Mouse (Mus musculus) stomach, embryonic 15.5 days (tissue): ENCODE measurements around the gene Trim38. TPM values are rescaled to one million over a fixed set of nuclear protein-coding genes. Genes with fewer than 3 reads are reported as not detected.
"Not testable (repeated sequence)": the region's sequence is repeated elsewhere in the genome, so short reads cannot be mapped to it uniquely, and the experiment has no call there.

Experiments used
- ATAC-seq: fragments of 200-750 bp; cut with Nextera tagmentation; 2 replicates; pipeline ENCODE4 v1.8.0; 2017; ENCODE audit warnings: low read depth, moderate number of reproducible peaks, moderate TSS enrichment; ENCODE audit not compliant: insufficient read depth, low FRiP score
- H3K27ac ChIP-seq: fragments of 300-500 bp; sonication (generic); 2 replicates; pipeline ENCODE4 v1.5.1; 2015; ENCODE audit warnings: mild to moderate bottlenecking, inconsistent platforms
- H3K27me3 ChIP-seq: fragments of 300-500 bp; sonication (generic); replicated peaks from 2 replicates; pipeline ENCODE4 v1.6.1; 2015; ENCODE audit warnings: inconsistent platforms
- H3K36me3 ChIP-seq: fragments of 300-500 bp; sonication (generic); 2 replicates; pipeline ENCODE4 v1.6.1; 2015; ENCODE audit warnings: inconsistent platforms
- H3K4me1 ChIP-seq: fragments of 300-500 bp; sonication (generic); 2 replicates; pipeline ENCODE4 v1.6.1; 2015; ENCODE audit warnings: inconsistent platforms
- H3K4me2 ChIP-seq: fragments of 300-500 bp; sonication (generic); 2 replicates; pipeline ENCODE4 v1.6.1; 2015; ENCODE audit warnings: mild to moderate bottlenecking, inconsistent platforms
- H3K4me3 ChIP-seq: fragments of 300-500 bp; sonication (generic); replicated peaks from 2 replicates; pipeline ENCODE4 v1.5.1; 2015; ENCODE audit warnings: inconsistent platforms
- H3K9ac ChIP-seq: fragments of 300-500 bp; sonication (generic); 2 replicates; pipeline ENCODE4 v1.6.1; 2015; ENCODE audit warnings: inconsistent platforms
- H3K9me3 ChIP-seq: fragments of 300-500 bp; sonication (generic); 2 replicates; pipeline ENCODE4 v1.6.1; 2016; ENCODE audit warnings: inconsistent platforms
- WGBS: fragments of 180-500 bp; shearing (Covaris S2); methylation state at CpG from one replicate; pipeline ENCODE4 v1.1.7; 2015; 5-methylcytosine and 5-hydroxymethylcytosine counted together
- polyA plus RNA-seq: library from polyadenylated mRNA; unstranded; fragments of >200 nt; fragmentation: Nextera tagmentation; extraction: Ambion mirVana; gene quantifications from 2 replicates; pipeline ENCODE4 v1.2.1, GENCODE M21; 2015

Gene Trim38
- 0.06 TPM in 1 of 2 replicates, not detected in the other for polyA plus RNA-seq

DNA sequence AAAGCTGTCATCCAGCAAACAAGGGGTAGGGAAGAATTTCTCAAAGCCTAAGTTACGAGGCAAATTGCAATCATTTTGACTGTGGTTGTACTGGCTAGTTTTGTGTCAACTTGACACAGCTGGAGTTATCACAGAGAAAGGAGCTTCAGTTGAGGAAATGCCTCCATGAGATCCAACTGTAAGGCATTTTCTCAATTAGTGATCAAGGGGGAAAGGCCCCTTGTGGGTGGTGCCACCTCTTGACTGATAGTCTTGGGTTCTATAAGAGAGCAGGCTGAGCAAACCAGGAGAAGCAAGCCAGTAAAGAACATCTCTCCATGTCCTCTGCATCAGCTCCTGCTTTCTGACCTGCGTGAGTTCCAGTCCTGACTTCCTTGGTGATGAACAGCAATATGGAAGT is at the start of gene Trim38:
TSS of gene Trim38 (plus strand) at position 301 of the 400 bp plus-strand sequence.
- not testable (repeated sequence) for H3K9me3 ChIP-seq, H3K36me3 ChIP-seq, H3K4me3 ChIP-seq, H3K4me2 ChIP-seq, H3K27me3 ChIP-seq, H3K27ac ChIP-seq, H3K9ac ChIP-seq, ATAC-seq, H3K4me1 ChIP-seq
- WGBS = 78% methylated on average over 2 of the region's 2 CpGs

- no peak for ATAC-seq
- 71% methylated on average over 4 of the region's 4 CpGs for WGBS
- no peak overlapping the region for H3K27ac ChIP-seq
- no peak overlapping the region for H3K4me3 ChIP-seq
- H3K9ac ChIP-seq = no peak overlapping the region
- H3K9me3 ChIP-seq = no peaks in the 10 kb centered on the region
- H3K4me1 ChIP-seq = no peaks in the 10 kb centered on the region
- no peak overlapping the region for H3K4me2 ChIP-seq
- no peaks in the 10 kb centered on the region for H3K27me3 ChIP-seq
- H3K36me3 ChIP-seq = no peaks in the 10 kb centered on the region
Observed at GRCm38 (mm10) chr13:23724239-23724638, 45.5 kb upstream of the Trim38 start.

- Histone ChIP-seq H3K9me3 (no peaks in the 10 kb centered on the region), H3K4me1 (no peaks in the 10 kb centered on the region), H3K36me3 (no peaks in the 10 kb centered on the region), H3K4me3 (no peak overlapping the region), H3K9ac (no peak overlapping the region), H3K4me2 (no peak overlapping the region), H3K27me3 (no peaks in the 10 kb centered on the region), H3K27ac (no peak overlapping the region)
- ATAC-seq = no peak
- no CpG with 5 or more reads among the region's 1 CpGs for WGBS
Observed at GRCm38 (mm10) chr13:23725213-23725612, 44.5 kb upstream of the Trim38 start.

DNA sequence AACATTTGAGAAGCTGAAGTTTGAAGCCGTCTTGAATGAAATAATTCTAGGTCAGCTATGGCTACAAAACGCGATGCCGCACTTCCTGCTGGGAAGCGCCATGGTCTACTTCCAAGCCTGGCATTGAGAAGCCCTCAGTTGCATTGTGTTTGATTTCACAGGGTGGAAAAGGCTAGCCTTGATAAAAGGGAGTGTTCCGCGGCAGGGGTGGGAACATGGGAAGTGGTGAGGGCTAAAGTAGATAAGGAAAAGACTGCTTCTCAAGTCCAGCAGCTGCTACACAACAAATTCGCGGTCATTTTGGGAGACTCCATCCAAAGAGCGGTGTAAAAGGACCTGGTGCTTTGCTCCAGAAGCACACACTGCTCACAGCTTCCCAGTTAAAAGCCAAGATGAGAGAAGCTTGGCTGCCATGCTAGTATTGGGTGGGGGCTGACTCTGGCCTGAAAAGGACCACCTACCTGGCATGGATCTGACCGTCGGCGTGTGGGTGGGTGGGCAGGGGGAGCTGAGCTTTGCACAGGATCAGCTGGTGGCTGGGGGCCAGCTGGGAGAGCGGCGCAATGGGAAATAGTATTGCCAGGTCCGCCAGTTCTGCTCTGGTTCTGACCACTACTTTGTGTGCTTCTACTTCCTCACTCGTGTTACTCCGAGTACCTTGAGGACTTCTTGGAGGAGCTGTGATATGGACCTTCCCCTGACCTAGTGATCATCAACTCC is 41.1 kb upstream of the Trim38 start:
- no peak overlapping the region for H3K4me3 ChIP-seq
- no peaks in the 10 kb centered on the region for H3K4me1 ChIP-seq
- H3K27ac ChIP-seq = peak overlapping the region; percentile 4; the same call in 1 of the 2 replicates
- 81% methylated on average over 18 of the region's 18 CpGs for WGBS
- H3K9ac ChIP-seq = no peak overlapping the region
- no peaks in the 10 kb centered on the region for H3K27me3 ChIP-seq
- ATAC-seq = no peak
- H3K36me3 ChIP-seq = no peaks in the 10 kb centered on the region
- no peak overlapping the region for H3K4me2 ChIP-seq
- H3K9me3 ChIP-seq = no peaks in the 10 kb centered on the region

- H3K9me3 ChIP-seq = no peaks in the 10 kb centered on the region
- no peaks in the 10 kb centered on the region for H3K4me1 ChIP-seq
- H3K27ac ChIP-seq = peak overlapping the region; percentile 4; the same call in 1 of the 2 replicates
- H3K9ac ChIP-seq = no peak overlapping the region
- no peaks in the 10 kb centered on the region for H3K36me3 ChIP-seq
- no peak overlapping the region for H3K4me3 ChIP-seq
- no peak overlapping the region for H3K4me2 ChIP-seq
- ATAC-seq = no peak
- no peaks in the 10 kb centered on the region for H3K27me3 ChIP-seq
- 89% methylated on average over 9 of the region's 9 CpGs for WGBS
Observed at GRCm38 (mm10) chr13:23729192-23729525, 40.6 kb upstream of the Trim38 start.

DNA sequence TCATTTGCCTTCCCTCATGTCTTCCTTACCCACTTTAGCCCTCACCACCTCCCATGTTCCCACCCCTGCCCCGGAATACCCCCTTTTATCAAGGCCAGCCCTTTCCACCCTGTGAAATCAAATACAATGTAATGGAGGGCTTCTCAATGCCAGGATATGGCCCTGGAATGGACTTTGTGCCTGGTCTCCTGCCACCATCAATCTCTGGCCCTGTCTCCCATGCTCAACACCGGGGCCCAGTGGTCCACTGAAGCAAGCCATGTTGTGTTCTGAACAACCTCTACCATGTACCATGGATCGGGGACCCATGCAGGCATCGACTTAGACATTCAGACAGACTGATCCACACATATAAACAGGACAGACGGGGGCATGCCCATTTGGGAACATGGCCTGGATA is 40.0 kb upstream of the Trim38 start:
- no peak overlapping the region for H3K27ac ChIP-seq
- H3K27me3 ChIP-seq = no peaks in the 10 kb centered on the region
- H3K4me1 ChIP-seq = no peaks in the 10 kb centered on the region
- ATAC-seq = no peak
- WGBS = 90% methylated on average over 5 of the region's 5 CpGs
- no peaks in the 10 kb centered on the region for H3K36me3 ChIP-seq
- H3K4me3 ChIP-seq = no peak overlapping the region
- H3K4me2 ChIP-seq = no peak overlapping the region
- no peak overlapping the region for H3K9ac ChIP-seq
- no peaks in the 10 kb centered on the region for H3K9me3 ChIP-seq

- Histone ChIP-seq H3K9ac (no peak overlapping the region), H3K36me3 (no peaks in the 10 kb centered on the region), H3K27me3 (no peaks in the 10 kb centered on the region), H3K9me3 (no peaks in the 10 kb centered on the region), H3K4me1 (no peaks in the 10 kb centered on the region), H3K4me3 (no peak overlapping the region), H3K4me2 (no peak overlapping the region), H3K27ac (no peak overlapping the region)
- 18% methylated on average over 8 of the region's 8 CpGs for WGBS
- peak; percentile 72 for ATAC-seq
Observed at GRCm38 (mm10) chr13:23730479-23730878, 39.2 kb upstream of the Trim38 start.

- Histone ChIP-seq H3K4me3 (no peak overlapping the region), H3K36me3 (no peaks in the 10 kb centered on the region), H3K9ac (no peak overlapping the region), H3K4me1 (no peaks in the 10 kb centered on the region), H3K27ac (no peak overlapping the region), H3K4me2 (no peak overlapping the region), H3K9me3 (no peaks in the 10 kb centered on the region), H3K27me3 (no peaks in the 10 kb centered on the region)
- 25% methylated on average over 8 of the region's 8 CpGs for WGBS
- no peak for ATAC-seq
Observed at GRCm38 (mm10) chr13:23732156-23732804, 37.4 kb upstream of the Trim38 start.

DNA sequence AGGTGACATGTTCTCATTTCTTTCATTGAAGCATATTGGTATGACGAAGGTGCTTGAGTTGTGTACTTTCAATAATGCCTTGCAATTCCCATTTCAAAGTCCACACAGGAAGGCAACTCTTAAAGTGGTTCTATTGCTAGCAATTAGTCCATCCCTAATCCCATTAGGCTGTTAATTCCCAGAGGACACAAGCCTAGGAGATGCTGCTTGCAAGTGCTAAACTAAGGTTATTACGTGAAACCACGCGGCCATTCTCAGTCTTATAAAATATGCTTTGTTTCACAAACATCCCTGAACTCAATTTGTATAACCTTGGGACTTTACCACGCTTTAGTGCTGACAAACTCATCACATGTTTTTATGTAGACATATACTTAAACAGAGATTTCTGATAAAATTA is 32.6 kb upstream of the Trim38 start:
- no peak for ATAC-seq
- H3K9me3 ChIP-seq = no peaks in the 10 kb centered on the region
- no peak overlapping the region for H3K4me3 ChIP-seq
- H3K4me1 ChIP-seq = no peaks in the 10 kb centered on the region
- no peak overlapping the region for H3K9ac ChIP-seq
- no peak overlapping the region for H3K27ac ChIP-seq
- H3K36me3 ChIP-seq = no peaks in the 10 kb centered on the region
- 88% methylated on average over 5 of the region's 5 CpGs for WGBS
- H3K27me3 ChIP-seq = no peaks in the 10 kb centered on the region
- H3K4me2 ChIP-seq = no peak overlapping the region

GRCm38 (mm10) chr13:23738041-23738440 is 31.7 kb upstream of the Trim38 start:
- Histone ChIP-seq H3K9ac (no peak overlapping the region), H3K27me3 (no peaks in the 10 kb centered on the region), H3K4me1 (no peaks in the 10 kb centered on the region), H3K36me3 (no peaks in the 10 kb centered on the region), H3K4me3 (peak overlapping the region; percentile 64; the same call in 1 of the 2 replicates), H3K9me3 (no peaks in the 10 kb centered on the region), H3K4me2 (peak overlapping the region; percentile 95), H3K27ac (peak overlapping the region; percentile 99)
- ATAC-seq = no peak
- 25% methylated on average over 4 of the region's 4 CpGs for WGBS

DNA sequence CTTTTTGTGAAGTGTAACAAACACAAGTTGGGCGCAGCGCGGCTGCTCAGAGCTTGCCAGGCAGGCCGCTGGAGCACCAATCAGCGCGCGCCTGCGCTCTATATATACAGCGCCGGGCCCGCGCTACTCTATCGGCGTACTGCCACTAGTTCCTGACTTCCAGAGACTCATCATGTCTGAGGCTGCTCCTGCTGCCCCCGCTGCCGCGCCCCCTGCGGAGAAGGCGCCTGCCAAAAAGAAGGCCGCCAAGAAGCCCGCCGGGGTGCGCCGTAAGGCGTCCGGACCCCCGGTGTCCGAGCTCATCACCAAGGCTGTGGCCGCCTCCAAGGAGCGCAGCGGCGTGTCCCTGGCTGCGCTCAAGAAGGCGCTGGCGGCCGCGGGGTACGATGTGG is 31.0 kb upstream of the Trim38 start, which contains the start of gene Hist1h1c:
TSS of gene Hist1h1c (plus strand) at position 132 of the 392 bp plus-strand sequence.
- H3K9me3 ChIP-seq = no peaks in the 10 kb centered on the region
- WGBS = under 1% methylated on average over 38 of the region's 38 CpGs
- H3K4me2 ChIP-seq = peak within 1 kb of the TSS; percentile 95
- no peaks in the 10 kb centered on the region for H3K4me1 ChIP-seq
- peak; percentile 91 for ATAC-seq
- H3K4me3 ChIP-seq = peak within 1 kb of the TSS; percentile 64
- peak within 1 kb of the TSS; percentile 91 for H3K9ac ChIP-seq
- H3K27me3 ChIP-seq = no peaks in the 10 kb centered on the region
- H3K27ac ChIP-seq = peak within 1 kb of the TSS; percentile 99
- no peaks in the 10 kb centered on the region for H3K36me3 ChIP-seq

DNA sequence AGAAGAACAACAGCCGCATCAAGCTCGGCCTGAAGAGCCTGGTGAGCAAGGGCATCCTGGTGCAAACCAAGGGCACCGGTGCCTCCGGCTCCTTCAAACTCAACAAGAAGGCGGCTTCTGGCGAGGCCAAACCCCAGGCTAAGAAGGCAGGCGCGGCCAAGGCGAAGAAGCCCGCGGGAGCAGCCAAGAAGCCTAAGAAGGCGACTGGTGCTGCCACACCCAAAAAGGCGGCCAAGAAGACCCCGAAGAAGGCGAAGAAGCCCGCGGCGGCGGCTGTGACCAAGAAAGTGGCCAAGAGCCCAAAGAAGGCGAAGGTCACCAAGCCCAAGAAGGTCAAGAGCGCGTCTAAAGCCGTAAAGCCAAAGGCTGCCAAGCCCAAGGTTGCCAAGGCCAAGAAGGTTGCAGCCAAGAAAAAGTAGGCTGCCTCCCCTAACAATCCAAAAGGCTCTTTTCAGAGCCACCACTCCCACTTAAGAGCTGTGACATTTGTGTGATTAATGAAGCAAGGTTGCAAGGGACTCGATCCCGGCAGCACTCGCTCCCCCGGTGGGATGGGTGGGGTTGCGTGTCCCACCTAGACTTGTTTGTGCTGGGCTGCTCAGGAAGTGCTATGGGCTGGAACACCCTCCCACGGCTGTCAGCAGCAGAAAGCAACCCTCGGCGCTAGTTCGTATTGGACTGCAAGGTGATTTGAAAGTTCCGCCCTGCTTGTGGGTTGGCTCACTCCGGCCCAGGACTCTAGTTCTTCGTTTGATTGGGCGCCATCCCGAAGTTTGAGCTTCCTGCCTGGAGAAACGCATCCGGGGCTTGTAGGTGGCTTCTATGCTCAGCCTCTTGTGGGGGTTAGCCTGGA is 30.4 kb upstream of the Trim38 start:
- WGBS = under 1% methylated on average over 39 of the region's 39 CpGs
- Histone ChIP-seq H3K27ac (peak overlapping the region; percentile 99), H3K27me3 (no peaks in the 10 kb centered on the region), H3K9me3 (no peaks in the 10 kb centered on the region), H3K4me1 (0 out of 2 replicates have a peak, but pooled peaks cover 2% of the 10 kb centered on the region), H3K9ac (peak overlapping the region; percentile 91), H3K36me3 (no peaks in the 10 kb centered on the region), H3K4me2 (peak overlapping the region; percentile 95), H3K4me3 (peak overlapping the region; percentile 64)
- ATAC-seq = peak; percentile 89
